Mouse (Mus musculus) left cerebral cortex, adult 6 months (tissue): ENCODE results near the gene Magel2. TPM values are rescaled to one million over a fixed set of nuclear protein-coding genes. Genes with fewer than 3 reads are reported as not detected.

Experiments used
- long read RNA-seq, 2 experiments: library from polyadenylated mRNA; unstranded; transcript quantifications; one replicate each; pipeline ENCODE4 v2.0.0; 2019 to 2020
- polyA plus RNA-seq: library from polyadenylated mRNA; unstranded; fragments of <200 nt; fragmentation: Nextera tagmentation; gene quantifications from 2 replicates; pipeline ENCODE4 v1.2.3, GENCODE M21; 2021

The Magel2 gene
- polyA plus RNA-seq: 0.26 and 0.28 TPM in 2 replicates
- long read RNA-seq, experiment 1, full-length matches to known transcripts: 1 of 1 reads
- long read RNA-seq, experiment 1, partial matches to known transcripts: 0 of 1 reads
- long read RNA-seq, experiment 1, other reads (novel, unspliced or antisense): 0 of 1 reads
- long read RNA-seq, experiment 2: 0 reads

DNA sequence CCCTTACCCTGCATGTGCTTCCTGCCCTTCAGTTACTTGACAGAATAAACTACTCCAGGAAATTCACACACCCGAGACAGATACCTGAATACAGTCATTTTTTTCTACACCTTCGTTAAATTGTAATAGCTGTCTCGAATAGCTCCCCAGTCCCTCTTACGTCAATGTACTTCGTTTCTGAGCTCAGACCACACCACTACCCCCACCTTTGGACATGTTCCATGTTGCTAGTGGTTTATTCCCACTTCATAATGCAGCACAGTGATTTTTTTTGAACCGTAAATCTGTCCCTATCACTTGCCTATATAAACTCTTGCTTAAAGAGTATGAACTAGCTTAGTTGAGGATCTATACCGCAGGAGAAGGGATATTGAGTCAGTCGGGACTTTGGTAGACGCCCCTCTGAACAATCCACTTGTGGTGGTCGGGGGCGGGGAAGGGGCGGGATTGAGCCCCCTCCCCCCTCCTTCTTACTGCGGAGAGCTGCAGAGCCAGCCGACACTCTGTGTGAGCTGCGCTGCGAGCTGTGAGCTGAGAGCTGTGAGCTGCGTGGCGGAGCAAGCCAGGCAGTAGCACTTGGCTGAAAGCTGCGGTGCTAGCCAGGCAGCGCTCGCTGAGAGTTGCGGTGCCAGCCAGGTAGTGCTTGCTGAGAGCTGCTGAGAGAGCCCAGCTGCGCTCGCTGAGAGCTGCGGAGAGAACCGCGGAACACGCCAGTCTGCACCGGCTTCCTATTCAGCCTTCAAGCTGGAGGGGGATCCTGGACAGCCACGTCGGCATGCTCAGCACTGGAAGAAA lies at the start of gene Magel2:
Gene Magel2, plus strand, starts transcription at position 501 of the 795 bp plus-strand sequence.

DNA sequence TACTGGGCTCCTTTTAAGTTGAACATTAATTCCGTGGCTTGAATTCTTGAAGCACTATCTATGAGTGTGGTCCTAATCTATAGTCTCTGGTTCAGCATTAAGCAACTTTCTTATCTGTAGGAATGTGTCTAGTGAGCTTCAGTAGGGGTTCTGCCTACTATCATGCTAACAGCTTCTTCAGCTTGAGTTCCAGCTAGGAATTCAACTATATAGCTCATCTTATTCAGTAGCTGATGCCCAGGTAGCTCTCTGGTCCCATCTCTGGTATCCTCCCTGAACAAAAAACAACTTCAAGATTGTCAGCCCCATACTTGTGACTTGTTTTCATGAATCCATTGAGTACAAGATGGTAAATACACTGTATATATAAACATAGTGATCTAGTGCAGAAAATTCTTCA lies 30.5 kb upstream of the Magel2 start, which contains the start of gene Ndn:
Gene Ndn, plus strand, starts transcription at position 301 of the 400 bp plus-strand sequence.

DNA sequence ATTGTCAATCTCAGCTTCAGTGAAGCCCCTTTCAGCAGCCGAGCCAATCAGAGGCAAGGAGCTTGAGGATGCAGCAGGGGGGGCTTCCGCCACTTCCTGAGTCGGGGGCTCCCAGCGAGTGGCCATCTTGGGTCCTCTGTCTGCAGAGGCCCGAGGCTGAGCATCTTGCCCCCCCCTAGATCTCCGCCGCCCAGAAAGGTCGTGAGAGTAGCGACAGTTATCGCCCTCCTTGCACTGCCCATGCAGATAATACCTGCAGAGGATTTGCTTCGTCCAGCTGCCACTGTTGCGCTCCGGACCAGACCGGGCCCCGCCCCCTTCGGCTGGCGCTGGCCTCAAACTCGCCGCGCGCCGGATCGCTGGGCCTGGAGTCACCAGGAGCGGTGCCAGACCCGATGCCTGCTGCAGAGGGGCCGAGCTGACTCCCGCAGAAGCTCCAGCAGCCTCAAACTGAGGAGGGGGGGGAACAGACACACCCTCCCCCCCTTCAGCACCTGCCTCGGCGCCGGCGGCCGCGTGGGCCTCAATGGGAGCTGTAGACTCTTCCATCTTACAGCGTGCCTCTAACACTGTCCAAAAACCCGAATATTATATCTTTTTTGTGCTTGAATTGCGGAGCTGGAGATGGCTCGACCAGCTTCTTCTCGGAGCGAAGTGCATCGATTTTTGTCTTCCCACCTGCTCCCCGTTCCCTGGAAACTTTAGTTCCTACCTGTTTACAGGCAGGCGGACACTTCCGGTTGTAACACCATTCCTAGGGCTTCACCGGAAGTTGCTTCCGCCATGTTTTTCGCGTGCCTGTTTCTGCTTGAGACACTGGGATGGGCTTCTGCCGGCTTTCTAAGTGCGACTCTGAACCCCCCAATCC lies 42.9 kb downstream of the Magel2 start, which contains the start of gene Mkrn3:
Gene Mkrn3, minus strand, starts transcription at position 647 of the 868 bp plus-strand sequence.

Other genes starting within 250 kb of the Magel2 start
- gene Ndn, start 30.4 kb upstream of the Magel2 start, polyA plus RNA-seq: 88.1 and 182 TPM in 2 replicates
- 0.77 and 0.79 TPM in 2 replicates for gene Mkrn3, start 43.1 kb downstream of the Magel2 start, polyA plus RNA-seq
- gene Peg12, start 87.5 kb downstream of the Magel2 start, polyA plus RNA-seq: 0.16 and 0.26 TPM in 2 replicates